Mouse (Mus musculus) liver, adult 2 months (tissue): ENCODE data around the gene Btbd2. TPM values are rescaled to one million over a fixed set of nuclear protein-coding genes. Genes with fewer than 3 reads are reported as not detected.

Experiments
- DNase-seq: peaks from one replicate; pipeline ENCODE4 v3.0.0-alpha.2; 2011; ENCODE audit warnings: low read depth, low spot score; ENCODE audit errors: extremely low read depth
- H3K27ac ChIP-seq: fragments of 200-500 bp; replicated peaks from 2 replicates; pipeline ENCODE4 v1.5.1; 2012; ENCODE audit warnings: low read depth, mild to moderate bottlenecking, control low read depth, inconsistent platforms, low read length; ENCODE audit not compliant: insufficient read depth
- H3K27me3 ChIP-seq: fragments of 200-500 bp; 2 replicates; pipeline ENCODE4 v1.6.1; 2012; ENCODE audit warnings: mild to moderate bottlenecking, moderate library complexity, low read length, inconsistent platforms; ENCODE audit not compliant: control insufficient read depth, insufficient read depth
- H3K36me3 ChIP-seq: fragments of 200-500 bp; 2 replicates; pipeline ENCODE4 v1.6.1; 2012; ENCODE audit warnings: low read length, inconsistent platforms; ENCODE audit not compliant: control insufficient read depth, insufficient read depth
- H3K4me1 ChIP-seq: fragments of 200-500 bp; 2 replicates; pipeline ENCODE4 v1.6.1; 2011; ENCODE audit warnings: low read length; ENCODE audit not compliant: control insufficient read depth, insufficient read depth
- H3K4me3 ChIP-seq: fragments of 200-500 bp; 2 replicates; pipeline ENCODE4 v1.5.1; 2011; ENCODE audit warnings: low read depth, mild to moderate bottlenecking, control low read depth, low read length, moderate library complexity; ENCODE audit not compliant: insufficient read depth
- H3K79me2 ChIP-seq: fragments of 200-500 bp; 2 replicates; pipeline ENCODE4 v1.6.1; 2012; ENCODE audit warnings: inconsistent platforms, mild to moderate bottlenecking, low read length, moderate library complexity; ENCODE audit not compliant: control insufficient read depth, insufficient read depth
- H3K9ac ChIP-seq: fragments of 200-500 bp; 2 replicates; pipeline ENCODE4 v1.6.1; 2012; ENCODE audit warnings: low read depth, mild to moderate bottlenecking, control low read depth, inconsistent platforms, low read length
- CTCF ChIP-seq: fragments of 200-500 bp; IDR thresholded peaks from 2 replicates; pipeline ENCODE4 v1.5.1; 2011; ENCODE audit warnings: low read depth, low read length, control low read depth
- POLR2A ChIP-seq: fragments of 200-500 bp; IDR thresholded peaks from 2 replicates; pipeline ENCODE4 v1.6.1; 2011; ENCODE audit warnings: low read length, control low read depth; ENCODE audit not compliant: insufficient read depth; ENCODE audit errors: extremely low read depth
- WGBS: fragments of 180-500 bp; shearing (Covaris S2); methylation state at CpG from one replicate; pipeline ENCODE4 v1.1.7; 2018; 5-methylcytosine and 5-hydroxymethylcytosine counted together
- polyA plus RNA-seq: library from polyadenylated mRNA; depleted of rRNA; stranded (reverse); fragments of >200 nt; gene quantifications from 2 replicates; pipeline ENCODE4 v1.2.3, GENCODE M21; 2012
- total RNA-seq: library from RNA; depleted of rRNA; stranded (reverse); fragments of >200 nt; gene quantifications from 2 replicates; pipeline ENCODE4 v1.2.3, GENCODE M21; 2014

Gene Btbd2
- total and polyA plus RNA-seq, 2 experiments = 16.2 to 36.1 TPM

GRCm38 (mm10) chr10:80670531-80670930, 13.7 kb upstream of the Btbd2 start:
- peak; percentile 43 for DNase-seq
- Histone ChIP-seq H3K27me3 (no peaks in the 10 kb centered on the region), H3K79me2 (peaks cover 34% of the 10 kb centered on the region), H3K27ac (peak overlapping the region; percentile 33; the same call in 1 of the 2 replicates), H3K36me3 (peaks cover 42% of the 10 kb centered on the region), H3K9ac (peak overlapping the region; percentile 29; the same call in 1 of the 2 replicates), H3K4me1 (peaks cover 71% of the 10 kb centered on the region), H3K4me3 (no peak overlapping the region)
- WGBS = 38% methylated on average over 2 of the region's 2 CpGs
- no peak for TF ChIP-seq POLR2A
- TF ChIP-seq CTCF = no peak

- WGBS = 62% methylated on average over 7 of the region's 7 CpGs
- Histone ChIP-seq H3K27me3 (no peaks in the 10 kb centered on the region), H3K79me2 (peaks cover 31% of the 10 kb centered on the region), H3K36me3 (peaks cover 42% of the 10 kb centered on the region), H3K9ac (peak overlapping the region; percentile 29; the same call in 1 of the 2 replicates), H3K4me3 (no peak overlapping the region), H3K4me1 (peaks cover 75% of the 10 kb centered on the region), H3K27ac (peak overlapping the region; percentile 59)
- peak; percentile 90 for DNase-seq
- TF ChIP-seq POLR2A (no peak), CTCF (no peak)
Observed at GRCm38 (mm10) chr10:80669737-80670485, 13.0 kb upstream of the Btbd2 start.

GRCm38 (mm10) chr10:80669018-80669417, 12.1 kb upstream of the Btbd2 start:
- H3K27ac ChIP-seq = 0 out of 2 replicates have a peak overlapping the region, but pooled peaks have one; percentile 59
- 86% methylated on average over 12 of the region's 12 CpGs for WGBS
- TF ChIP-seq CTCF (no peak), POLR2A (no peak)

GRCm38 (mm10) chr10:80668614-80669013, 11.7 kb upstream of the Btbd2 start:
- H3K36me3 ChIP-seq = peaks cover 42% of the 10 kb centered on the region
- peaks cover 24% of the 10 kb centered on the region for H3K79me2 ChIP-seq
- H3K27me3 ChIP-seq = no peaks in the 10 kb centered on the region
- TF ChIP-seq CTCF = no peak
- TF ChIP-seq POLR2A = no peak
- H3K9ac ChIP-seq = peak overlapping the region; percentile 27; the same call in 1 of the 2 replicates
- H3K4me3 ChIP-seq = no peak overlapping the region
- peaks cover 72% of the 10 kb centered on the region for H3K4me1 ChIP-seq
- 61% methylated on average over 11 of the region's 11 CpGs for WGBS
- H3K27ac ChIP-seq = no peak overlapping the region
- peak; percentile 59 for DNase-seq

More at GRCm38 (mm10) chr10:80669018-80669417, 12.1 kb upstream of the Btbd2 start:
- Histone ChIP-seq H3K4me1 (peaks cover 73% of the 10 kb centered on the region), H3K79me2 (peaks cover 28% of the 10 kb centered on the region), H3K9ac (no peak overlapping the region; the same call in 1 of the 2 replicates), H3K27me3 (no peaks in the 10 kb centered on the region), H3K4me3 (no peak overlapping the region), H3K36me3 (peaks cover 42% of the 10 kb centered on the region)
- DNase-seq = no peak

- peaks cover 42% of the 10 kb centered on the region for H3K36me3 ChIP-seq
- peaks cover 61% of the 10 kb centered on the region for H3K4me1 ChIP-seq
- no peaks in the 10 kb centered on the region for H3K27me3 ChIP-seq
- TF ChIP-seq CTCF (no peak), POLR2A (no peak)
- H3K79me2 ChIP-seq = peaks cover 7% of the 10 kb centered on the region
- H3K9ac ChIP-seq = peak overlapping the region; percentile 75
- WGBS = 50% methylated on average over 19 of the region's 19 CpGs
- no peak overlapping the region for H3K4me3 ChIP-seq
- peak overlapping the region; percentile 97 for H3K27ac ChIP-seq
- DNase-seq = peak; percentile 40
Observed at GRCm38 (mm10) chr10:80666837-80667412, 10.1 kb upstream of the Btbd2 start.
